Mouse (Mus musculus) midbrain, embryonic 11.5 days (tissue): ENCODE data around the gene Golim4. TPM values are rescaled to one million over a fixed set of nuclear protein-coding genes. Genes with fewer than 3 reads are reported as not detected.
"Not testable (repeated sequence)": the region's sequence is repeated elsewhere in the genome, so short reads cannot be mapped to it uniquely, and the experiment has no call there.

ENCODE experiments used
- ATAC-seq: fragments of 200-750 bp; cut with Nextera tagmentation; 2 replicates; pipeline ENCODE4 v1.8.0; 2017; ENCODE audit warnings: moderate TSS enrichment, moderate library complexity; ENCODE audit not compliant: low FRiP score
- DNase-seq: peaks from one replicate; pipeline ENCODE4 v3.0.0; 2015; ENCODE audit warnings: low spot score; ENCODE audit errors: missing footprints
- H3K27ac ChIP-seq: fragments of 300-500 bp; sonication (generic); 2 replicates; pipeline ENCODE4 v1.5.1; 2014; ENCODE audit warnings: low read depth, low read length
- H3K27me3 ChIP-seq: fragments of 300-500 bp; sonication (generic); 2 replicates; pipeline ENCODE4 v1.6.1; 2014; ENCODE audit warnings: mild to moderate bottlenecking, low read length, moderate library complexity, mixed read lengths; ENCODE audit not compliant: control insufficient read depth, insufficient read depth
- H3K36me3 ChIP-seq: fragments of 300-500 bp; sonication (generic); 2 replicates; pipeline ENCODE4 v1.6.1; 2014; ENCODE audit warnings: mild to moderate bottlenecking, low read length, moderate library complexity, mixed read lengths; ENCODE audit not compliant: control insufficient read depth, insufficient read depth
- H3K4me1 ChIP-seq: fragments of 300-500 bp; sonication (generic); 2 replicates; pipeline ENCODE4 v1.6.1; 2014; ENCODE audit warnings: low read length; ENCODE audit not compliant: control insufficient read depth, insufficient read depth
- H3K4me2 ChIP-seq: fragments of 300-500 bp; sonication (generic); 2 replicates; pipeline ENCODE4 v1.6.1; 2014; ENCODE audit warnings: mild to moderate bottlenecking, moderate library complexity
- H3K4me3 ChIP-seq: fragments of 300-500 bp; sonication (generic); 2 replicates; pipeline ENCODE4 v1.5.1; 2014; ENCODE audit warnings: low read depth, low read length
- H3K9ac ChIP-seq: fragments of 300-500 bp; sonication (generic); 2 replicates; pipeline ENCODE4 v1.6.1; 2014; ENCODE audit warnings: low read length
- H3K9me3 ChIP-seq: fragments of 300-500 bp; sonication (generic); 2 replicates; pipeline ENCODE4 v1.6.1; 2016; ENCODE audit warnings: low read length; ENCODE audit not compliant: control insufficient read depth
- WGBS: fragments of 180-500 bp; shearing (Covaris S2); extraction: QIAGEN DNeasy Blood & Tissue Kit; methylation state at CpG from one replicate; pipeline ENCODE4 v1.1.7; 2014; 5-methylcytosine and 5-hydroxymethylcytosine counted together
- polyA plus RNA-seq: library from polyadenylated mRNA; unstranded; fragments of >200 nt; fragmentation: Nextera tagmentation; extraction: Ambion mirVana; gene quantifications from 2 replicates; pipeline ENCODE4 v1.2.1, GENCODE M21; 2014

The Golim4 gene
- polyA plus RNA-seq: 43.5 and 46.7 TPM in 2 replicates

- WGBS: 1% methylated on average over 53 of the region's 53 CpGs
- peak; percentile 98 for DNase-seq
- no peaks in the 10 kb centered on the region for H3K9me3 ChIP-seq
Observed at GRCm38 (mm10) chr3:75956551-75957302, at the start of gene Golim4. TSS of gene Golim4 (minus strand) at chr3:75956949.

GRCm38 (mm10) chr3:76005621-76006020 is 48.9 kb upstream of the Golim4 start:
- no peaks in the 10 kb centered on the region for H3K4me1 ChIP-seq
- H3K9me3 ChIP-seq: no peaks in the 10 kb centered on the region
- no peak overlapping the region for H3K27ac ChIP-seq
- no peak for DNase-seq
- 83% methylated on average over 5 of the region's 5 CpGs for WGBS
- H3K36me3 ChIP-seq: no peaks in the 10 kb centered on the region
- ATAC-seq: no peak
- H3K27me3 ChIP-seq: no peaks in the 10 kb centered on the region
- H3K9ac ChIP-seq: no peak overlapping the region
- H3K4me2 ChIP-seq: no peak overlapping the region
- H3K4me3 ChIP-seq: no peak overlapping the region

More at GRCm38 (mm10) chr3:75956551-75957302, at the start of gene Golim4:
- Histone ChIP-seq H3K4me1 (peaks cover 18% of the 10 kb centered on the region), H3K36me3 (no peaks in the 10 kb centered on the region), H3K27ac (peak within 1 kb of the TSS; percentile 75), H3K27me3 (no peaks in the 10 kb centered on the region), H3K9ac (peak within 1 kb of the TSS; percentile 83), H3K4me3 (peak within 1 kb of the TSS; percentile 71), H3K4me2 (peak within 1 kb of the TSS; percentile 80)
- peak; percentile 99 for ATAC-seq

- H3K4me3 ChIP-seq: no peak overlapping the region
- DNase-seq: peak; percentile 83
- no peak overlapping the region for H3K27ac ChIP-seq
Observed at GRCm38 (mm10) chr3:76001156-76001555, 44.4 kb upstream of the Golim4 start.

GRCm38 (mm10) chr3:76000481-76000880 is 43.7 kb upstream of the Golim4 start:
- H3K36me3 ChIP-seq: no peaks in the 10 kb centered on the region
- no peak overlapping the region for H3K9ac ChIP-seq
- H3K4me1 ChIP-seq: no peaks in the 10 kb centered on the region
- DNase-seq (no peak), ATAC-seq (no peak)
- 69% methylated on average over 2 of the region's 2 CpGs for WGBS
- H3K4me2 ChIP-seq: no peak overlapping the region
- H3K9me3 ChIP-seq: no peaks in the 10 kb centered on the region
- H3K27ac ChIP-seq: no peak overlapping the region
- H3K27me3 ChIP-seq: no peaks in the 10 kb centered on the region
- H3K4me3 ChIP-seq: no peak overlapping the region

More at GRCm38 (mm10) chr3:76001156-76001555, 44.4 kb upstream of the Golim4 start:
- peak; percentile 74; the same call in 1 of the 2 replicates for ATAC-seq
- Histone ChIP-seq H3K4me2 (no peak overlapping the region), H3K9ac (no peak overlapping the region), H3K27me3 (no peaks in the 10 kb centered on the region), H3K4me1 (no peaks in the 10 kb centered on the region), H3K36me3 (no peaks in the 10 kb centered on the region), H3K9me3 (no peaks in the 10 kb centered on the region)
- WGBS: 51% methylated on average over 4 of the region's 4 CpGs

GRCm38 (mm10) chr3:75981031-75981750 is 24.4 kb upstream of the Golim4 start:
- not testable (repeated sequence) for H3K4me1 ChIP-seq, DNase-seq, H3K9ac ChIP-seq, ATAC-seq, H3K9me3 ChIP-seq, H3K4me2 ChIP-seq, H3K36me3 ChIP-seq, H3K27me3 ChIP-seq, H3K27ac ChIP-seq, H3K4me3 ChIP-seq
- WGBS: 80% methylated on average over 2 of the region's 2 CpGs

GRCm38 (mm10) chr3:75962784-75963772 is 6.3 kb upstream of the Golim4 start:
- not testable (repeated sequence) for H3K36me3 ChIP-seq, H3K9me3 ChIP-seq, ATAC-seq, H3K4me2 ChIP-seq, H3K27me3 ChIP-seq, DNase-seq, H3K4me1 ChIP-seq, H3K4me3 ChIP-seq, H3K27ac ChIP-seq, H3K9ac ChIP-seq
- 91% methylated on average over 2 of the region's 2 CpGs for whole genome bisulfite sequencing

GRCm38 (mm10) chr3:75955661-75956491 is 873 bp downstream of the Golim4 start:
- peak overlapping the region; percentile 75 for H3K27ac ChIP-seq
- H3K36me3 ChIP-seq: no peaks in the 10 kb centered on the region
- H3K4me1 ChIP-seq: peaks cover 18% of the 10 kb centered on the region
- peak overlapping the region; percentile 71 for H3K4me3 ChIP-seq
- DNase-seq: peak; percentile 96
- H3K4me2 ChIP-seq: peak overlapping the region; percentile 80
- no peaks in the 10 kb centered on the region for H3K9me3 ChIP-seq
- peak; percentile 57 for ATAC-seq
- peak overlapping the region; percentile 83 for H3K9ac ChIP-seq
- 4% methylated on average over 47 of the region's 47 CpGs for WGBS
- no peaks in the 10 kb centered on the region for H3K27me3 ChIP-seq

GRCm38 (mm10) chr3:75954185-75954584 is 2.6 kb downstream of the Golim4 start:
- Histone ChIP-seq H3K36me3 (no peaks in the 10 kb centered on the region), H3K4me1 (peaks cover 18% of the 10 kb centered on the region), H3K9ac (no peak overlapping the region), H3K9me3 (no peaks in the 10 kb centered on the region), H3K27ac (no peak overlapping the region), H3K27me3 (no peaks in the 10 kb centered on the region), H3K4me2 (peak overlapping the region; percentile 80), H3K4me3 (no peak overlapping the region)
- ATAC-seq: no peak
- 83% methylated on average over 3 of the region's 3 CpGs for WGBS
- no peak for DNase-seq
